ENCODE assay signal across 14 mouse cellular contexts in the genomic region with DNA sequence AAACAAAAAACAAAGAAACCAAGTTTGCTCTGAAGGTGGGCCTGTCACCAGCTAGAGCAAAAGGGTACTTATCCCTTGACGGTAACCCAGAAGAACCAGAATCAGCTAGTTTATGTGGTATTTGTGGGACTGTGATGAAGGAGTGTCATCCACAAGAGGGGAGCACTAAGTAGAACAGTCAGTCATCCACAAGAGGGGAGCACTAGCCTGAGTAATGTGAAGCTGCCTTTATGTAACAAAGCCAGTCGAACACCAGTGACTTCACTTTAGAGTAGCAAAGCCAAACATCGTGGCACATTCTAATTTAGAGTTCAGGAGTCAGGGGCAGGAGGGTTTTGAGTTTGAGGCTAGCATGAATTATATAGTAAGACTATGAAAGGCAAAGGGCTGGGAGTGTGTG. TPM values are rescaled to one million over a fixed set of nuclear protein-coding genes. Genes with fewer than 3 reads are reported as not detected.
DNase-seq lines count a peak whose midpoint lies in the region; ATAC-seq and TF ChIP-seq lines count a peak whose summit lies in the region.
"Had no signal": no experiment of that assay in that cellular context is flagged by ENCODE, and none has a peak within 500 bp of the region (broad histone marks: within the 10 kb centered on the region; RNA-seq: fewer than 3 reads in every experiment).

No protein-coding gene starts in this region.

- ATAC-seq in intestine, embryonic 15.5 days, result 0 out of 2 replicates have a peak, but pooled peaks have one; percentile 23
- ATAC-seq in intestine, embryonic 16.5 days, result no peak
- ATAC-seq in kidney, embryonic 15.5 days (replicated peaks; ENCODE audit: low FRiP score), result no peak
- ATAC-seq: forebrain, embryonic 16.5 days had no signal

- peak; percentile 11 for TF ChIP-seq RAD21 in CH12.LX (IDR thresholded peaks at IDR 0.05; ENCODE audit: low read depth, low read length)

- TF ChIP-seq CTCF in CH12.LX (conservative IDR thresholded peaks at IDR 0.05 in 1 of 2, IDR thresholded peaks at IDR 0.05 in 1 of 2; ENCODE audit: low read depth in 2 of 2, low read length in 2 of 2), result no peak; a peak in 1 of 4 replicates

- dilution Hi-C loops in CH12.LX (cut with MboI; ENCODE audit: extremely low pct_ligation_motif_present, extremely low pct_unique_long_range_greater_than_20kb, low sequenced_read_pairs), result no loop called here

- no peak overlapping the region for H3K27ac ChIP-seq in intestine, embryonic 15.5 days
- H3K27ac ChIP-seq in intestine, embryonic 16.5 days (ENCODE audit: low read length), result no peak overlapping the region
- no peak overlapping the region for H3K27ac ChIP-seq in CH12.LX (ENCODE audit: insufficient read depth, low read depth)
- H3K27ac ChIP-seq in kidney, embryonic 15.5 days, result peak overlapping the region; percentile 88
- H3K27ac ChIP-seq: limb, embryonic 15.5 days had no signal

- no peak for TF ChIP-seq POLR2A in CH12.LX (IDR thresholded peaks at IDR 0.05; ENCODE audit: low read depth, low read length)

- no peak for TF ChIP-seq EP300 in CH12.LX (IDR thresholded peaks at IDR 0.05; ENCODE audit: low read length)

- peaks cover 22% of the 10 kb centered on the region; the same call in 1 of the 2 replicates for H3K4me1 ChIP-seq in intestine, embryonic 15.5 days (replicated peaks)
- H3K4me1 ChIP-seq in intestine, embryonic 16.5 days (ENCODE audit: control insufficient read depth, insufficient read depth, low read length), result peaks cover 24% of the 10 kb centered on the region
- peaks cover 0 to 7% of the 10 kb centered on the region in 2 experiments; a peak in 2 of 4 replicates for H3K4me1 ChIP-seq in CH12.LX (ENCODE audit: control insufficient read depth in 1 of 2, insufficient read depth in 2 of 2)
- H3K4me1 ChIP-seq in kidney, embryonic 15.5 days, result peaks cover 49% of the 10 kb centered on the region

- no peaks in the 10 kb centered on the region for H3K27me3 ChIP-seq in intestine, embryonic 15.5 days (replicated peaks)
- no peaks in the 10 kb centered on the region for H3K27me3 ChIP-seq in intestine, embryonic 16.5 days (replicated peaks; ENCODE audit: control insufficient read depth, insufficient read depth, low read length)
- no peaks in the 10 kb centered on the region for H3K27me3 ChIP-seq in CH12.LX (replicated peaks)
- no peaks in the 10 kb centered on the region for H3K27me3 ChIP-seq in kidney, embryonic 15.5 days
- H3K27me3 ChIP-seq: heart, embryonic 15.5 days; limb, embryonic 15.5 days had no signal

- no peak overlapping the region for H3K4me3 ChIP-seq in intestine, embryonic 15.5 days (replicated peaks)
- no peak overlapping the region for H3K4me3 ChIP-seq in intestine, embryonic 16.5 days (ENCODE audit: low read length)
- H3K4me3 ChIP-seq in CH12.LX (replicated peaks in 1 of 3; ENCODE audit: low read depth in 2 of 3, low read length in 2 of 3, poor library complexity in 1 of 3), result no peak overlapping the region
- no peak overlapping the region for H3K4me3 ChIP-seq in kidney, embryonic 15.5 days (replicated peaks)
- H3K4me3 ChIP-seq: heart, embryonic 15.5 days; limb, embryonic 15.5 days had no signal

- H3K36me3 ChIP-seq in intestine, embryonic 15.5 days, result no peaks in the 10 kb centered on the region
- no peaks in the 10 kb centered on the region for H3K36me3 ChIP-seq in intestine, embryonic 16.5 days (ENCODE audit: control insufficient read depth, insufficient read depth, low read length)
- peaks cover 0 to 30% of the 10 kb centered on the region in 2 experiments for H3K36me3 ChIP-seq in CH12.LX (replicated peaks in 1 of 2; ENCODE audit: control insufficient read depth in 1 of 2, insufficient read depth in 1 of 2, low read length in 1 of 2)
- H3K36me3 ChIP-seq in kidney, embryonic 15.5 days, result no peaks in the 10 kb centered on the region
- H3K36me3 ChIP-seq: heart, embryonic 15.5 days; limb, embryonic 15.5 days had no signal

- H3K9ac ChIP-seq in intestine, embryonic 15.5 days, result no peak overlapping the region
- H3K9ac ChIP-seq in intestine, embryonic 16.5 days (ENCODE audit: low read depth, low read length), result no peak overlapping the region
- no peak overlapping the region for H3K9ac ChIP-seq in CH12.LX (ENCODE audit: insufficient read depth, low read depth)
- no peak overlapping the region for H3K9ac ChIP-seq in kidney, embryonic 15.5 days
- H3K9ac ChIP-seq: heart, embryonic 15.5 days; limb, embryonic 15.5 days had no signal

- 59% methylated on average over 3 of the region's 3 CpGs for WGBS in intestine, embryonic 15.5 days
- 72% methylated on average over 3 of the region's 3 CpGs for WGBS in intestine, embryonic 16.5 days
- 39% methylated on average over 3 of the region's 3 CpGs for WGBS in kidney, embryonic 15.5 days

- H3K9me3 ChIP-seq in intestine, embryonic 15.5 days, result no peaks in the 10 kb centered on the region
- H3K9me3 ChIP-seq in intestine, embryonic 16.5 days (ENCODE audit: control insufficient read depth, low read length), result no peaks in the 10 kb centered on the region
- no peaks in the 10 kb centered on the region for H3K9me3 ChIP-seq in CH12.LX (replicated peaks; ENCODE audit: low read length)
- H3K9me3 ChIP-seq in kidney, embryonic 15.5 days (replicated peaks), result no peaks in the 10 kb centered on the region
- H3K9me3 ChIP-seq: heart, embryonic 15.5 days; limb, embryonic 15.5 days had no signal

- in situ Hi-C loops in CH12.LX (cut with MboI; ENCODE audit: low pct_ligation_motif_present, low pct_unique_long_range_greater_than_20kb, low sequenced_read_pairs), result no loop called here

- no peak overlapping the region for H3K4me2 ChIP-seq in intestine, embryonic 15.5 days (replicated peaks)
- no peak overlapping the region for H3K4me2 ChIP-seq in intestine, embryonic 16.5 days (ENCODE audit: low read depth, low read length)
- H3K4me2 ChIP-seq in CH12.LX (ENCODE audit: insufficient read depth, low read depth, poor library complexity, severe bottlenecking), result no peak overlapping the region
- H3K4me2 ChIP-seq in kidney, embryonic 15.5 days, result no peak overlapping the region
- H3K4me2 ChIP-seq: heart, embryonic 15.5 days; limb, embryonic 15.5 days; midbrain, embryonic 11.5 days had no signal

- DNase-seq in 3T3-L1 (ENCODE audit: low read depth, low spot score) (peak; percentile 25), CH12.LX (ENCODE audit: extremely low read depth) (no peak)
- DNase-seq in yolk sac, embryonic 10.5 days (ENCODE audit: low spot score), result no peak
- DNase-seq in natural killer cell, adult 2 months (ENCODE audit: low spot score in 2 of 2), result no peak
- DNase-seq: spleen, adult 18-20 months had no signal

- H3K79me2 ChIP-seq in CH12.LX (replicated peaks; ENCODE audit: control insufficient read depth, extremely low read depth, insufficient read depth, poor library complexity, severe bottlenecking), result no peaks in the 10 kb centered on the region

TF ChIP-seq in CH12.LX, 34 proteins besides CTCF, POLR2A, EP300 and RAD21:
- no peak for TF ChIP-seq KAT2A (IDR thresholded peaks at IDR 0.05; ENCODE audit: insufficient replicate concordance, low read length)
- TF ChIP-seq CHD2 (IDR thresholded peaks at IDR 0.05; ENCODE audit: low read length), result no peak
- TF ChIP-seq ZMIZ1 (IDR thresholded peaks at IDR 0.05; ENCODE audit: low read depth, low read length), result no peak
- no peak for TF ChIP-seq PAX5 (IDR thresholded peaks at IDR 0.05; ENCODE audit: low read length)
- no peak for TF ChIP-seq SMC3 (IDR thresholded peaks at IDR 0.05; ENCODE audit: low read depth, low read length)
- no peak for TF ChIP-seq RCOR1 (conservative IDR thresholded peaks at IDR 0.05; ENCODE audit: low read depth, low read length)
- TF ChIP-seq ELF1 (IDR thresholded peaks at IDR 0.05; ENCODE audit: low read depth, low read length), result no peak
- TF ChIP-seq NELFE (IDR thresholded peaks at IDR 0.05; ENCODE audit: low read depth, low read length), result no peak
- TF ChIP-seq ZC3H11A (IDR thresholded peaks at IDR 0.05; ENCODE audit: low read depth, low read length), result no peak
- TF ChIP-seq TBP (conservative IDR thresholded peaks at IDR 0.05; ENCODE audit: low read depth, low read length), result no peak
- TF ChIP-seq ETS1 (conservative IDR thresholded peaks at IDR 0.05; ENCODE audit: low read depth, low read length), result no peak
- TF ChIP-seq HCFC1 (IDR thresholded peaks at IDR 0.05; ENCODE audit: low read depth, low read length), result no peak
- no peak for TF ChIP-seq USF2 (conservative IDR thresholded peaks at IDR 0.05; ENCODE audit: low read depth, low read length)
- no peak for TF ChIP-seq ZNF384 (IDR thresholded peaks at IDR 0.05; ENCODE audit: low read depth, low read length)

RNA-seq across cellular contexts. Expression of a gene that starts 40.3 kb away (rescaled TPM):
- polyA plus RNA-seq in intestine, embryonic 15.5 days (2015; fragmentation: Nextera tagmentation; extraction: Ambion mirVana), result not detected in 2 replicates
- not detected in 2 replicates for polyA plus RNA-seq in intestine, embryonic 16.5 days (2015; fragmentation: Nextera tagmentation; extraction: Ambion mirVana)
- total RNA-seq in CH12.LX (2012; rRNA removed), result not detected in 2 replicates
- total RNA-seq in CH12.LX (2014; rRNA removed), result not detected in 2 replicates
- not detected in 2 replicates for polyA plus RNA-seq in CH12.LX (2012; ENCODE audit: insufficient read length, low read depth)
- not detected in 2 replicates for polyA plus RNA-seq in kidney, embryonic 15.5 days (2015; fragmentation: Nextera tagmentation; extraction: Ambion mirVana)
- total RNA-seq: common myeloid progenitor, adult 5-6 weeks had no signal
- polyA plus RNA-seq: heart, embryonic 15.5 days; large intestine, adult 2 months; limb, embryonic 15.5 days; midbrain, embryonic 11.5 days had no signal

RNA-seq across cellular contexts. Expression of a gene that starts 58.4 kb away (rescaled TPM):
- 20.0 and 21.7 TPM in 2 replicates for polyA plus RNA-seq in intestine, embryonic 15.5 days (2015; fragmentation: Nextera tagmentation; extraction: Ambion mirVana)
- polyA plus RNA-seq in intestine, embryonic 16.5 days (2015; fragmentation: Nextera tagmentation; extraction: Ambion mirVana), result 19.3 and 21.6 TPM in 2 replicates
- 4.7 and 5.2 TPM in 2 replicates for total RNA-seq in CH12.LX (2012; rRNA removed)
- total RNA-seq in CH12.LX (2014; rRNA removed), result 4.6 and 5.3 TPM in 2 replicates
- 3.7 and 4.4 TPM in 2 replicates for polyA plus RNA-seq in CH12.LX (2012; ENCODE audit: insufficient read length, low read depth)
- 11.1 and 12.1 TPM in 2 replicates for polyA plus RNA-seq in kidney, embryonic 15.5 days (2015; fragmentation: Nextera tagmentation; extraction: Ambion mirVana)

RNA-seq across cellular contexts. Expression of a gene that starts 59.6 kb away (rescaled TPM):
- 21.2 and 23.3 TPM in 2 replicates for polyA plus RNA-seq in intestine, embryonic 15.5 days (2015; fragmentation: Nextera tagmentation; extraction: Ambion mirVana)
- polyA plus RNA-seq in intestine, embryonic 16.5 days (2015; fragmentation: Nextera tagmentation; extraction: Ambion mirVana), result 20.1 and 20.5 TPM in 2 replicates
- 5.0 and 5.6 TPM in 2 replicates for total RNA-seq in CH12.LX (2012; rRNA removed)
- total RNA-seq in CH12.LX (2014; rRNA removed), result 3.8 and 4.0 TPM in 2 replicates
- polyA plus RNA-seq in CH12.LX (2012; ENCODE audit: insufficient read length, low read depth), result 17.4 and 18.2 TPM in 2 replicates
- 21.7 and 25.5 TPM in 2 replicates for polyA plus RNA-seq in kidney, embryonic 15.5 days (2015; fragmentation: Nextera tagmentation; extraction: Ambion mirVana)
